Mouse (Mus musculus): Measurements from ENCODE around the gene Sgsm1.

DNA sequence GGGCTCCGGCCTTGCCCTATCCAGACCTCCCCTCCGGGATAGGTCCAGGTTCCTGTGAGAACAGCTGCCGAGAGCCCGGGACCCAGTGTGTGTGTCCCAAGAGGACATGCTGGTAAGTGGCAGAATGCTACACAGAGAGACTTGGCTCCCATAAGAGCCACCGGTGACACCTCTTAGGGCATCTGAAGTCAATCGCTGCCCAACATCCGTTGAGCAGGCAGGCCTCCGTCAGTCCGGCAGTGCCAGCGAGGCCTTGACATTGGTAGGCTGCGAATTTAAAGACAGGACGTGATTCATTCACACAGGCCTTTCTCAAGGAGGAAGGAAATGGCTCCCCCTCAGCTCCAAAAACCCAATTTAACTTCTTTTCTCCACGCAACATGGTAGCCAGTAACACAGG is 100.7 kb downstream of the Sgsm1 start:
- TF ChIP-seq CTCF (IDR thresholded peaks at IDR 0.05) (no peak), EP300 (IDR thresholded peaks at IDR 0.05) (no peak)
